12 mouse cellular contexts compared by ENCODE assay signal in the genomic region with DNA sequence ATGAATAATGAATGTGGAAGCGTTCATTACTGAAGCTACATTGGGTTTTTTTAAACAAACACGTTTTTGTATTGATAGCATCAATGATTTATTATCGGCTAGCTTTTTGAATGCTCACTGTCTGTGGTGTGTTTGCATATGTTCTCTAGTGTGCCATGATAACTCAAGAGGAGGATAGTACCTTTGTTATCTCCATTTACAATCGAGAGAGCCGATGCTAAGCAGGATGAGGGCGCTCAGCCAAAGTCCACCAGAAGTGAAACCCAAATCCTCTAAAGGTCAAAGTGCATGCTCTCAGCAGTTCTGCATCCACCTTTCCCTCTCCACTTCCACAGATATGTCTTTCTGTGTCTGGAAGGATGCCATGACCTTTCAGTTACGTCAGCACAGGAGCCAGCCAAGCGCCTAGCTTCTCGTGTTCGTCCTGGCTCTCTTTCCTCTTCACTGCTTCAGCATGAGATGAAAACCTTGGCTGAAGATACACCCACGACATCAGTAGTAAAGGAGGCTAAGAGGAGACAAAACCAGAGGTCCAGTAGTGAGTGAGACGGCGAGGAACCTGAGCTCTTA. TPM values are rescaled to one million over a fixed set of nuclear protein-coding genes. Genes with fewer than 3 reads are reported as not detected.
DNase-seq lines count a peak whose midpoint lies in the region; ATAC-seq lines count a peak whose summit lies in the region.
"Had no signal": no experiment of that assay in that cellular context is flagged by ENCODE, and none has a peak within 500 bp of the region (broad histone marks: within the 10 kb centered on the region; RNA-seq: fewer than 3 reads in every experiment).

No protein-coding gene starts in this region.

- ATAC-seq in kidney, embryonic 15.5 days (replicated peaks; ENCODE audit: low FRiP score), result 0 out of 2 replicates have a peak, but pooled peaks have one; percentile 40
- no peak for ATAC-seq in hindbrain, embryonic 13.5 days (ENCODE audit: low FRiP score)
- no peak for ATAC-seq in midbrain, embryonic 11.5 days (ENCODE audit: low FRiP score)

- no peaks in the 10 kb centered on the region for H3K36me3 ChIP-seq in kidney, embryonic 15.5 days
- no peaks in the 10 kb centered on the region for H3K36me3 ChIP-seq in hindbrain, embryonic 13.5 days
- H3K36me3 ChIP-seq in midbrain, embryonic 11.5 days (ENCODE audit: control insufficient read depth, insufficient read depth, low read length), result no peaks in the 10 kb centered on the region
- H3K36me3 ChIP-seq: forebrain, embryonic 10.5 days; hindbrain, embryonic 12.5 days; neural tube, embryonic 12.5 days had no signal

- H3K27me3 ChIP-seq in kidney, embryonic 15.5 days, result no peaks in the 10 kb centered on the region
- H3K27me3 ChIP-seq in hindbrain, embryonic 13.5 days, result no peaks in the 10 kb centered on the region
- H3K27me3 ChIP-seq in midbrain, embryonic 11.5 days (ENCODE audit: control insufficient read depth, insufficient read depth, low read length), result no peaks in the 10 kb centered on the region
- H3K27me3 ChIP-seq: hindbrain, embryonic 12.5 days; neural tube, embryonic 12.5 days had no signal

- no peak overlapping the region for H3K4me3 ChIP-seq in kidney, embryonic 15.5 days (replicated peaks)
- no peak overlapping the region for H3K4me3 ChIP-seq in hindbrain, embryonic 13.5 days
- H3K4me3 ChIP-seq in midbrain, embryonic 11.5 days (ENCODE audit: low read depth, low read length), result no peak overlapping the region
- H3K4me3 ChIP-seq: forebrain, embryonic 10.5 days; hindbrain, embryonic 12.5 days; neural tube, embryonic 12.5 days had no signal

- no peaks in the 10 kb centered on the region for H3K9me3 ChIP-seq in kidney, embryonic 15.5 days (replicated peaks)
- H3K9me3 ChIP-seq in hindbrain, embryonic 13.5 days, result no peaks in the 10 kb centered on the region
- no peaks in the 10 kb centered on the region for H3K9me3 ChIP-seq in midbrain, embryonic 11.5 days (ENCODE audit: control insufficient read depth, low read length)
- H3K9me3 ChIP-seq: forebrain, embryonic 10.5 days; hindbrain, embryonic 12.5 days; neural tube, embryonic 12.5 days had no signal

- no peak overlapping the region for H3K9ac ChIP-seq in kidney, embryonic 15.5 days
- no peak overlapping the region for H3K9ac ChIP-seq in hindbrain, embryonic 13.5 days
- no peak overlapping the region for H3K9ac ChIP-seq in midbrain, embryonic 11.5 days (ENCODE audit: low read length)
- H3K9ac ChIP-seq: hindbrain, embryonic 12.5 days; neural tube, embryonic 12.5 days had no signal

- peak overlapping the region; percentile 30 for H3K4me2 ChIP-seq in kidney, embryonic 15.5 days
- no peak overlapping the region for H3K4me2 ChIP-seq in hindbrain, embryonic 13.5 days
- H3K4me2 ChIP-seq in midbrain, embryonic 11.5 days, result no peak overlapping the region
- H3K4me2 ChIP-seq: hindbrain, embryonic 12.5 days; neural tube, embryonic 12.5 days had no signal

- H3K27ac ChIP-seq in kidney, embryonic 15.5 days, result 0 out of 2 replicates have a peak overlapping the region, but pooled peaks have one; percentile 27
- H3K27ac ChIP-seq in hindbrain, embryonic 13.5 days, result no peak overlapping the region
- H3K27ac ChIP-seq in midbrain, embryonic 11.5 days (ENCODE audit: low read depth, low read length), result no peak overlapping the region
- H3K27ac ChIP-seq: forebrain, embryonic 10.5 days; hindbrain, embryonic 12.5 days; neural tube, embryonic 12.5 days had no signal

- H3K4me1 ChIP-seq in kidney, embryonic 15.5 days, result peaks cover 19% of the 10 kb centered on the region
- no peaks in the 10 kb centered on the region for H3K4me1 ChIP-seq in hindbrain, embryonic 13.5 days (replicated peaks)
- H3K4me1 ChIP-seq in midbrain, embryonic 11.5 days (ENCODE audit: control insufficient read depth, insufficient read depth, low read length), result no peaks in the 10 kb centered on the region
- H3K4me1 ChIP-seq: hindbrain, embryonic 12.5 days had no signal

- DNase-seq in gastrocnemius, adult 18-20 months (ENCODE audit: low spot score), result peak; percentile 91
- DNase-seq in gastrocnemius, postnatal 4 days (ENCODE audit: low spot score in 2 of 2), result no peak
- DNase-seq in ovary, postnatal 14 days (ENCODE audit: low spot score), result peak; percentile 8
- DNase-seq in ovary, postnatal 10 days (ENCODE audit: low spot score), result no peak
- DNase-seq in midbrain, embryonic 11.5 days (ENCODE audit: low spot score, missing footprints), result no peak
- DNase-seq in spleen, adult 18-20 months, result no peak
- DNase-seq: midbrain, embryonic 14.5 days had no signal

- 24% methylated on average over 13 of the region's 13 CpGs for WGBS in kidney, embryonic 15.5 days
- 78% methylated on average over 13 of the region's 13 CpGs for WGBS in hindbrain, embryonic 13.5 days
- 79% methylated on average over 13 of the region's 13 CpGs for WGBS in midbrain, embryonic 11.5 days

RNA-seq across cellular contexts. Expression of a gene that starts 16.6 kb away (rescaled TPM):
- 10 to 100 TPM; 40.4 to 47.1 TPM for total RNA-seq in gastrocnemius, adult 18-20 months (2021)
- 10 to 100 TPM; 43.4 to 52.1 TPM for total RNA-seq in gastrocnemius, postnatal 4 days (2021)
- polyA plus RNA-seq in kidney, embryonic 15.5 days (2015; fragmentation: Nextera tagmentation; extraction: Ambion mirVana), result 27.0 and 29.5 TPM in 2 replicates
- polyA plus RNA-seq in hindbrain, embryonic 13.5 days (2015; fragmentation: Nextera tagmentation; extraction: Ambion mirVana), result 22.2 and 23.8 TPM in 2 replicates
- 44.6 and 45.2 TPM in 2 replicates for polyA plus RNA-seq in midbrain, embryonic 11.5 days (2014; fragmentation: Nextera tagmentation; extraction: Ambion mirVana)

Comparison
In these comparisons a context has a peak if more than half of its experiments do, and no peak if none do; other contexts are left out.
1. DNase-seq: peak in gastrocnemius, adult 18-20 months (single experiment) and ovary, postnatal 14 days (single experiment); none in gastrocnemius, postnatal 4 days (0 of 2), ovary, postnatal 10 days (single experiment), midbrain, embryonic 11.5 days (single experiment) and spleen, adult 18-20 months (0 of 2).